Mouse (Mus musculus): ENCODE measurements around the gene Ctrl. TPM values are rescaled to one million over a fixed set of nuclear protein-coding genes. Genes with fewer than 3 reads are reported as not detected.
"Not testable (repeated sequence)": the region's sequence is repeated elsewhere in the genome, so short reads cannot be mapped to it uniquely, and the experiment has no call there.

Gene Ctrl
- polyA plus RNA-seq (2015; fragmentation: Nextera tagmentation; extraction: Ambion mirVana): 0.99 TPM in 2 replicates

GRCm38 (mm10) chr8:105933762-105934161, at the start of gene Ctrl:
Gene Ctrl (minus strand): TSS chr8:105933862.
- DNase-seq (ENCODE audit: low spot score): no peak

GRCm38 (mm10) chr8:105983406-105983805, 49.7 kb upstream of the Ctrl start:
- DNase-seq (ENCODE audit: low spot score): not testable (repeated sequence)

GRCm38 (mm10) chr8:105981146-105981545, 47.5 kb upstream of the Ctrl start:
- DNase-seq (ENCODE audit: low spot score): no peak

GRCm38 (mm10) chr8:105979325-105979724, 45.7 kb upstream of the Ctrl start, which contains the start of gene Dpep3:
Gene Dpep3 (minus strand): TSS chr8:105979429.
- no peak for DNase-seq (ENCODE audit: low spot score)

GRCm38 (mm10) chr8:105975363-105975762, 41.7 kb upstream of the Ctrl start:
- no peak for DNase-seq (ENCODE audit: low spot score)

- DNase-seq (ENCODE audit: low spot score): no peak
Measured at GRCm38 (mm10) chr8:105971019-105971720, 37.5 kb upstream of the Ctrl start.

- DNase-seq (ENCODE audit: low spot score): no peak
Measured at GRCm38 (mm10) chr8:105969367-105969766, 35.7 kb upstream of the Ctrl start.

- peak; percentile 52 for DNase-seq (ENCODE audit: low spot score)
Measured at GRCm38 (mm10) chr8:105966692-105967311, 33.1 kb upstream of the Ctrl start.

- DNase-seq (ENCODE audit: low spot score): peak; percentile 91
Measured at GRCm38 (mm10) chr8:105965905-105966341, 32.3 kb upstream of the Ctrl start, which contains the start of gene Slc12a4. Gene Slc12a4 (minus strand): TSS chr8:105966097.

GRCm38 (mm10) chr8:105965266-105965904, 31.7 kb upstream of the Ctrl start:
- DNase-seq (ENCODE audit: low spot score): peak; percentile 41

- no peak for DNase-seq (ENCODE audit: low spot score)
Measured at GRCm38 (mm10) chr8:105964506-105965265, 31.0 kb upstream of the Ctrl start.

GRCm38 (mm10) chr8:105961536-105961935, 27.9 kb upstream of the Ctrl start:
- DNase-seq (ENCODE audit: low spot score): no peak

- no peak for DNase-seq (ENCODE audit: low spot score)
Measured at GRCm38 (mm10) chr8:105961101-105961500, 27.4 kb upstream of the Ctrl start.

- no peak for DNase-seq (ENCODE audit: low spot score)
Measured at GRCm38 (mm10) chr8:105959350-105959749, 25.7 kb upstream of the Ctrl start.

- DNase-seq (ENCODE audit: low spot score): no peak
Measured at GRCm38 (mm10) chr8:105957813-105958212, 24.2 kb upstream of the Ctrl start.

GRCm38 (mm10) chr8:105956556-105956955, 22.9 kb upstream of the Ctrl start:
- no peak for DNase-seq (ENCODE audit: low spot score)

- no peak for DNase-seq (ENCODE audit: low spot score)
Measured at GRCm38 (mm10) chr8:105951057-105951659, 17.5 kb upstream of the Ctrl start.

- no peak for DNase-seq (ENCODE audit: low spot score)
Measured at GRCm38 (mm10) chr8:105949350-105949749, 15.7 kb upstream of the Ctrl start.

GRCm38 (mm10) chr8:105943321-105943739, 9.7 kb upstream of the Ctrl start, which contains the start of gene Lcat:
Gene Lcat (minus strand): TSS chr8:105943382.
- DNase-seq (ENCODE audit: low spot score): no peak

- DNase-seq (ENCODE audit: low spot score): no peak
Measured at GRCm38 (mm10) chr8:105942542-105942941, 8.9 kb upstream of the Ctrl start.

GRCm38 (mm10) chr8:105942026-105942425, 8.4 kb upstream of the Ctrl start:
- no peak for DNase-seq (ENCODE audit: low spot score)

Data from thymus, postnatal 0 days (tissue).